Mouse (Mus musculus) liver, embryonic 12.5 days (tissue): Measurements from ENCODE around the gene Col27a1. TPM values are rescaled to one million over a fixed set of nuclear protein-coding genes. Genes with fewer than 3 reads are reported as not detected.
A peak's percentile ranks its signal among the peaks of the same experiment; 100 is the strongest.

Experiments
- ATAC-seq: fragments of 200-750 bp; cut with Nextera tagmentation; 2 replicates; pipeline ENCODE4 v1.8.0; 2017; ENCODE audit warnings: moderate number of reproducible peaks, mild to moderate bottlenecking, moderate library complexity
- H3K27ac ChIP-seq: fragments of 300-500 bp; sonication (generic); 2 replicates; pipeline ENCODE4 v1.5.1; 2016; ENCODE audit warnings: mild to moderate bottlenecking
- H3K27me3 ChIP-seq: fragments of 300-500 bp; sonication (generic); replicated peaks from 2 replicates; pipeline ENCODE4 v1.6.1; 2016; ENCODE audit warnings: mild to moderate bottlenecking, moderate library complexity
- H3K36me3 ChIP-seq: fragments of 300-500 bp; sonication (generic); 2 replicates; pipeline ENCODE4 v1.6.1; 2016; ENCODE audit warnings: mild to moderate bottlenecking, moderate library complexity
- H3K4me1 ChIP-seq: fragments of 300-500 bp; sonication (generic); 2 replicates; pipeline ENCODE4 v1.6.1; 2016
- H3K4me2 ChIP-seq: fragments of 300-500 bp; sonication (generic); 2 replicates; pipeline ENCODE4 v1.6.1; 2016; ENCODE audit warnings: mild to moderate bottlenecking, moderate library complexity
- H3K4me3 ChIP-seq: fragments of 300-500 bp; sonication (generic); 2 replicates; pipeline ENCODE4 v1.5.1; 2016; ENCODE audit warnings: mild to moderate bottlenecking, moderate library complexity
- H3K9ac ChIP-seq: fragments of 300-500 bp; sonication (generic); 2 replicates; pipeline ENCODE4 v1.6.1; 2016; ENCODE audit warnings: mild to moderate bottlenecking, moderate library complexity
- H3K9me3 ChIP-seq: fragments of 300-500 bp; sonication (generic); replicated peaks from 2 replicates; pipeline ENCODE4 v1.6.1; 2016; ENCODE audit warnings: mild to moderate bottlenecking, moderate library complexity
- WGBS: fragments of 180-500 bp; shearing (Covaris S2); methylation state at CpG from one replicate; pipeline ENCODE4 v1.1.7; 2016; ENCODE audit not compliant: insufficient replicate concordance; 5-methylcytosine and 5-hydroxymethylcytosine counted together
- polyA plus RNA-seq: library from polyadenylated mRNA; unstranded; fragments of >200 nt; fragmentation: Nextera tagmentation; extraction: Ambion mirVana; gene quantifications from 2 replicates; pipeline ENCODE4 v1.2.1, GENCODE M21; 2016

Col27a1 gene
- polyA plus RNA-seq, 1 experiment from 2014 or later = 2.7 TPM

- H3K4me2 ChIP-seq = no peak overlapping the region
- peaks cover 9% of the 10 kb centered on the region for H3K36me3 ChIP-seq
- H3K9ac ChIP-seq = no peak overlapping the region
- 55% methylated on average over 4 of the region's 4 CpGs for WGBS
- H3K27me3 ChIP-seq = no peaks in the 10 kb centered on the region
- H3K9me3 ChIP-seq = no peaks in the 10 kb centered on the region
- no peak overlapping the region for H3K4me3 ChIP-seq
- no peak overlapping the region for H3K27ac ChIP-seq
- ATAC-seq = no peak
- no peaks in the 10 kb centered on the region for H3K4me1 ChIP-seq
These were observed 77.9 kb downstream of the Col27a1 start for GRCm38 (mm10) chr4:63291658-63292057.

GRCm38 (mm10) chr4:63295641-63296040 lies 81.8 kb downstream of the Col27a1 start:
- no peaks in the 10 kb centered on the region for H3K9me3 ChIP-seq
- no peaks in the 10 kb centered on the region for H3K27me3 ChIP-seq
- no peaks in the 10 kb centered on the region for H3K4me1 ChIP-seq
- peaks cover 9% of the 10 kb centered on the region for H3K36me3 ChIP-seq
- H3K27ac ChIP-seq = no peak overlapping the region
- 40% methylated on average over 1 of the region's 1 CpGs for WGBS
- no peak overlapping the region for H3K9ac ChIP-seq
- no peak overlapping the region for H3K4me2 ChIP-seq
- ATAC-seq = no peak
- H3K4me3 ChIP-seq = no peak overlapping the region

- Histone ChIP-seq H3K4me3 (no peak overlapping the region), H3K27ac (no peak overlapping the region), H3K9me3 (no peaks in the 10 kb centered on the region), H3K27me3 (no peaks in the 10 kb centered on the region), H3K4me2 (no peak overlapping the region), H3K4me1 (no peaks in the 10 kb centered on the region), H3K9ac (no peak overlapping the region), H3K36me3 (peaks cover 9% of the 10 kb centered on the region)
- ATAC-seq = no peak
- 54% methylated on average over 3 of the region's 3 CpGs for WGBS
These were observed 82.5 kb downstream of the Col27a1 start for GRCm38 (mm10) chr4:63296263-63296662.

GRCm38 (mm10) chr4:63296876-63297275 lies 83.1 kb downstream of the Col27a1 start:
- ATAC-seq = no peak
- H3K4me2 ChIP-seq = no peak overlapping the region
- 62% methylated on average over 8 of the region's 8 CpGs for WGBS
- H3K4me1 ChIP-seq = no peaks in the 10 kb centered on the region
- H3K36me3 ChIP-seq = peaks cover 9% of the 10 kb centered on the region
- no peaks in the 10 kb centered on the region for H3K9me3 ChIP-seq
- no peaks in the 10 kb centered on the region for H3K27me3 ChIP-seq
- H3K27ac ChIP-seq = no peak overlapping the region
- H3K9ac ChIP-seq = no peak overlapping the region
- no peak overlapping the region for H3K4me3 ChIP-seq

GRCm38 (mm10) chr4:63298191-63298590 lies 84.4 kb downstream of the Col27a1 start:
- Histone ChIP-seq H3K27me3 (no peaks in the 10 kb centered on the region), H3K4me1 (no peaks in the 10 kb centered on the region), H3K9ac (no peak overlapping the region), H3K27ac (no peak overlapping the region), H3K36me3 (peaks cover 8% of the 10 kb centered on the region), H3K4me3 (no peak overlapping the region), H3K4me2 (no peak overlapping the region), H3K9me3 (no peaks in the 10 kb centered on the region)
- no peak for ATAC-seq
- WGBS = 75% methylated on average over 8 of the region's 8 CpGs

GRCm38 (mm10) chr4:63302641-63303040 lies 88.8 kb downstream of the Col27a1 start:
- Histone ChIP-seq H3K9ac (no peak overlapping the region), H3K4me3 (no peak overlapping the region), H3K4me2 (no peak overlapping the region), H3K9me3 (no peaks in the 10 kb centered on the region), H3K36me3 (0 out of 2 replicates have a peak, but pooled peaks cover 2% of the 10 kb centered on the region), H3K4me1 (no peaks in the 10 kb centered on the region), H3K27me3 (no peaks in the 10 kb centered on the region), H3K27ac (no peak overlapping the region)
- 54% methylated on average over 4 of the region's 4 CpGs for WGBS
- no peak for ATAC-seq

- Histone ChIP-seq H3K9me3 (no peaks in the 10 kb centered on the region), H3K4me3 (no peak overlapping the region), H3K27ac (no peak overlapping the region), H3K27me3 (no peaks in the 10 kb centered on the region), H3K36me3 (peaks cover 6% of the 10 kb centered on the region; the same call in 1 of the 2 replicates), H3K4me1 (no peaks in the 10 kb centered on the region), H3K9ac (no peak overlapping the region), H3K4me2 (no peak overlapping the region)
- 0 out of 2 replicates have a peak, but pooled peaks have one; percentile 22 for ATAC-seq
- WGBS = 28% methylated on average over 21 of the region's 21 CpGs
These were observed 93.6 kb downstream of the Col27a1 start for GRCm38 (mm10) chr4:63307175-63308062.

GRCm38 (mm10) chr4:63308316-63308715 lies 94.5 kb downstream of the Col27a1 start:
- Histone ChIP-seq H3K4me2 (no peak overlapping the region), H3K27me3 (no peaks in the 10 kb centered on the region), H3K36me3 (peaks cover 5% of the 10 kb centered on the region; the same call in 1 of the 2 replicates), H3K9ac (no peak overlapping the region), H3K9me3 (no peaks in the 10 kb centered on the region), H3K4me1 (no peaks in the 10 kb centered on the region), H3K27ac (no peak overlapping the region), H3K4me3 (no peak overlapping the region)
- ATAC-seq = no peak
- 54% methylated on average over 3 of the region's 3 CpGs for WGBS

GRCm38 (mm10) chr4:63310247-63310855 lies 96.5 kb downstream of the Col27a1 start:
- no peaks in the 10 kb centered on the region for H3K9me3 ChIP-seq
- H3K27me3 ChIP-seq = no peaks in the 10 kb centered on the region
- no peak overlapping the region for H3K9ac ChIP-seq
- no peaks in the 10 kb centered on the region for H3K4me1 ChIP-seq
- WGBS = 45% methylated on average over 10 of the region's 10 CpGs
- H3K27ac ChIP-seq = no peak overlapping the region
- H3K4me2 ChIP-seq = no peak overlapping the region
- H3K4me3 ChIP-seq = no peak overlapping the region
- ATAC-seq = no peak
- H3K36me3 ChIP-seq = peaks cover 5% of the 10 kb centered on the region; the same call in 1 of the 2 replicates

GRCm38 (mm10) chr4:63311426-63311825 lies 97.6 kb downstream of the Col27a1 start:
- no peak overlapping the region for H3K4me2 ChIP-seq
- no peak overlapping the region for H3K4me3 ChIP-seq
- H3K36me3 ChIP-seq = peaks cover 5% of the 10 kb centered on the region; the same call in 1 of the 2 replicates
- H3K9me3 ChIP-seq = no peaks in the 10 kb centered on the region
- WGBS = 62% methylated on average over 7 of the region's 7 CpGs
- no peak for ATAC-seq
- no peaks in the 10 kb centered on the region for H3K27me3 ChIP-seq
- no peak overlapping the region for H3K9ac ChIP-seq
- H3K4me1 ChIP-seq = no peaks in the 10 kb centered on the region
- H3K27ac ChIP-seq = no peak overlapping the region

GRCm38 (mm10) chr4:63314063-63314462 lies 100.3 kb downstream of the Col27a1 start:
- H3K36me3 ChIP-seq = 0 out of 2 replicates have a peak, but pooled peaks cover 7% of the 10 kb centered on the region
- H3K27ac ChIP-seq = no peak overlapping the region

GRCm38 (mm10) chr4:63316076-63316746 lies 102.4 kb downstream of the Col27a1 start:
- ATAC-seq = no peak
- Histone ChIP-seq H3K4me3 (no peak overlapping the region), H3K27ac (no peak overlapping the region), H3K27me3 (no peaks in the 10 kb centered on the region; the same call in 1 of the 2 replicates), H3K36me3 (peaks cover 7% of the 10 kb centered on the region; the same call in 1 of the 2 replicates), H3K4me1 (no peaks in the 10 kb centered on the region), H3K4me2 (no peak overlapping the region), H3K9ac (no peak overlapping the region), H3K9me3 (no peaks in the 10 kb centered on the region)
- WGBS = 45% methylated on average over 9 of the region's 9 CpGs

More at GRCm38 (mm10) chr4:63314063-63314462, 100.3 kb downstream of the Col27a1 start:
- H3K9ac ChIP-seq = no peak overlapping the region
- no peaks in the 10 kb centered on the region for H3K4me1 ChIP-seq
- H3K4me3 ChIP-seq = no peak overlapping the region
- no peaks in the 10 kb centered on the region for H3K9me3 ChIP-seq
- no peak for ATAC-seq
- WGBS = 57% methylated on average over 5 of the region's 5 CpGs
- H3K4me2 ChIP-seq = no peak overlapping the region
- H3K27me3 ChIP-seq = no peaks in the 10 kb centered on the region
